Mouse (Mus musculus): ENCODE data around the gene Gatad2b.
A peak's percentile ranks its signal among the peaks of the same experiment; 100 is the strongest.
"Not testable (repeated sequence)": the region's sequence is repeated elsewhere in the genome, so short reads cannot be mapped to it uniquely, and the experiment has no call there.

Gatad2b gene

DNA sequence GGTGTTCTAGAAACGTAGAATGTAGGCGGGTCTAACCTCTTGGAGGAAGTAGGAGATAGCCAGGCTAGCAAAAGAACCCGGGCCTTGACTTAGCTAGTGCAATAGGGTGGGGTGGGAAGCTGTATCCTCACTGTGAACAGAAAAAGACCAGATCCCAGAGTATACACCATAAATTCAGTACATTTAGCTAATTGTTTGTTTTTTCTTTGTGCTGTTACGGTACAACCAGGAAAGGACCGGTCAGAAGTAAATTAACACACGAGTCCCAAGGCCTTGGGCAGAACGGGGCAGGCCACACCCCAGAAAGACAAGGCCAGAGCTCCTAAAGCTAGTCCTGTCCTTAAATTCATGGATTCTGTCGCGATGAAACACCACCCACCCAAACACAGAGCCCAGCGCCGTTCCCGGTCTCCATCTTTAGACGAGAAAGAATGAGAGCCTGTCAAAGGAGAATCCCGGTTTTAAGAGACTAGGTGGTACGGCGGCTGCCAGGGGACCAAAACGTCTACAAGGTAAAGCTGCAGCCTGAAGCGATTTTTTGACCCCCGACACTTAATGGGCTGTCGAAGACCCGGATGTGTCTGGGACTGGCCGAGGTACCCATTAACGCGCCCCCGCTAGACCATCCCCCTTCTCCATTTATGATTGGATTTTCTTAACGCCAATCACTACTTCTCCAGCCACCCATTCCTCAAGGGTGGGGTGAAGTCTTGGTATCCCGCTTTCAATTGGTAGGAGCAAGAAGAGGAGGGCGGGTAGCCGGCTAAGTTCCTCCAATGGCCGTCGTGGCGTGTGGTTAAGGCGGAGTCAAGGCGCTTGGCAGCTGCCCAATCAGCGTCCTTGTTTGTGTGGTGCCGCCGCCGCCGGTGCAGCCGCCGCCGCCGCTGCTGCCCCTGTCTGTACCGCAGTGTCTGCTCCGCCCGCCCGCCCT lies at the start of gene Gatad2b:
Gene Gatad2b, plus strand, starts transcription at position 834 of the 931 bp plus-strand sequence.
- DNase-seq, result peak; percentile 99

GRCm38 (mm10) chr3:90245406-90245805 lies 47.6 kb upstream of the Gatad2b start:
- DNase-seq, result no peak

DNA sequence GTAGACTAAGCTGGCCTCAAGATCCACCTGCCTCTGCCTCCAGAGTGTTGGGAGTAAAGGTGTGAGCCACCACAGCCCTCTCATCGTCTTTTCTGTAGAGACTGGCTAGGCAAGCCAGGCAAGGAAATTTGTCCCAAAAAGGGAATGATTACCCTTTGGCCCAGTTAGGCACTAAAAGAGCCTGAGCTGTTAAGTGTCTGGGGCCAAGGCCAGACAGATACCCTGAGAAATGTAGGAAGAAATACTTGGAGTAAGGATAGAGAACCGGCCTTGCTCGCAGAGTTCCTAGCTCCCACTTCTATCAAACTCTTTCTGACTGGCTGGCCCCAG lies 45.4 kb upstream of the Gatad2b start:
- DNase-seq, result no peak

DNA sequence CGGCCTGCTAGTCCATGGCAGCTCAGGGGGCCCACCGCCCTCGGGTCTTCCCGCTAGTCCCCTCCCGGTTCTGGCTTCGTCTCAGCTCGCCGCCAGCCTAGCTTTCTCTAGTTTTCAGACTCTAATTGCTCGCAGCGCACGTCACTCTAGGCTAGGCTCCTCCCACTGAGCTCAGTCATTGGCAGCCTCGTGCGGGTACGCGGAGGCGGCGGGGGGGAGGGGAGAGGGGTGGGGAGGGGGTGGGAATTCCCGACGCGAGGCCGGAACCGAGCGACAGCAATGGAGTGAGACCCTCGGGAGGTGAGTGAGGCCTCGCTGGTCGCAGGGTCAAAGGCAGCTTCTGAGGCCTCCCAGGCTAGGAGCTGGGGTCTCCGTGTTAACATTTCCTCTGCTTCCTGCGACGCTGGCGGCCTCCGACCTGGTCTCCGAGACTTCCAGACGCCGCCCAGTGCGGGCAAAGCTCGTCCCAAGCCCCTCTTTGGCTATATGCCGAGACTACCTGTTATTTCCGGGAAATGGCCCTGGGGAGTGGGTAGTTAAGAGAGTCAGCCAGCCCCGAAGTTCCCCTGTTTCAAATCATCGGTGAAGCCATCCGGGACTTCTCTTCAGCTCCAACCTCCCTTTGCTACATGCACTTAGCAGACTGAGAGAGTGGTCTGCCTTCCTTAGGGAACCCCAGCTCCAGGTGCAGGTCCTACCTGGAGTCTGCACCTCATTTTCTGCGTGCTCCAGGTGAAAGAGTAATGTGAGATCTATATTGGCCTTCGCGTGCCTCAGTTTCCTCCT lies 44.8 kb upstream of the Gatad2b start, which contains the start of gene Slc39a1:
Gene Slc39a1, plus strand, starts transcription at position 213 of the 786 bp plus-strand sequence.
- DNase-seq, result peak; percentile 94 to 96

- peak; percentile 55 to 62 for DNase-seq
These were observed 44.3 kb upstream of the Gatad2b start for GRCm38 (mm10) chr3:90248746-90249100.

- DNase-seq, result no peak
These were observed 42.2 kb upstream of the Gatad2b start for GRCm38 (mm10) chr3:90250791-90251190.

GRCm38 (mm10) chr3:90251731-90252226 lies 41.2 kb upstream of the Gatad2b start:
- DNase-seq, result not testable (repeated sequence)

GRCm38 (mm10) chr3:90252659-90253058 lies 40.3 kb upstream of the Gatad2b start:
- DNase-seq, result not testable (repeated sequence)

GRCm38 (mm10) chr3:90253174-90253573 lies 39.8 kb upstream of the Gatad2b start:
- not testable (repeated sequence) for DNase-seq

DNA sequence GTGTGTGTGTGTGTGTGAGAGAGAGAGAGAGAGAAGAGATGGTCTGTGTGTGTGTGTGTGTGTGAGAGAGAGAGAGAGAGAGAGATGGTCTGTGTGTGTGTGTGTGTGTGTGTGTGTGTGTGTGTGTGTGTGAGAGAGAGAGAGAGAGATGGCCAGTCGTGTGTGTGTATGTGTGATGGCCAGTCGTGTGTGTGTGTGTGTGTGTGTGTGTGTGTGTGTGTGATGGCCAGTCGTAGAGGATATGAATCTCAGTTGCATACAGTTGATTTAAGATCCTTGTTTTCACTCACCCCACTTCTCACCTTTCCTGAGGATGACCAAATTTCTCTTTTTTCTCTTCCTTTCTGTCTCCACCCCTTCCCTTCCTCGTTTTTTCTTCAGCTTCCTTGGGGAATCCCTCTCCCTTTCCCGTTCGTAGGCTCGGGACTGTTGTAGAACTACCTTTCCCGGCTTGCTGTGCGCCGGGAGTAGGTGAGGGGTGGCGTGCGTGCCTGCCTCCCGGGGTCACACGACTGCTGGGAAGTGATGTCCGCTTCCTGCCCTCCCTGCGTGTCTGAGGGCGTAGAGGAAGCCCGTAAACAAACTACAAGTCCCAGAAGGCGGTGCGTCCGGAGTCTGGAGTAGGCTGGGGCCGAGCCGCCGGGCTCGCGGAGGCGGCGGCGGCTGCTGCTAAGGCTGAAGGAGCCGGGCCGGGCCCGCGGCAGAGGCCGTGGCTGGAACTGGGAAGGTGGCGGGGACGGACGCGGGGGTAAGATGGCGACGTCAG lies 39.1 kb upstream of the Gatad2b start, which contains the start of gene Crtc2:
Gene Crtc2, plus strand, starts transcription at position 511 of the 766 bp plus-strand sequence.
- peak; percentile 96 to 98 for DNase-seq

DNA sequence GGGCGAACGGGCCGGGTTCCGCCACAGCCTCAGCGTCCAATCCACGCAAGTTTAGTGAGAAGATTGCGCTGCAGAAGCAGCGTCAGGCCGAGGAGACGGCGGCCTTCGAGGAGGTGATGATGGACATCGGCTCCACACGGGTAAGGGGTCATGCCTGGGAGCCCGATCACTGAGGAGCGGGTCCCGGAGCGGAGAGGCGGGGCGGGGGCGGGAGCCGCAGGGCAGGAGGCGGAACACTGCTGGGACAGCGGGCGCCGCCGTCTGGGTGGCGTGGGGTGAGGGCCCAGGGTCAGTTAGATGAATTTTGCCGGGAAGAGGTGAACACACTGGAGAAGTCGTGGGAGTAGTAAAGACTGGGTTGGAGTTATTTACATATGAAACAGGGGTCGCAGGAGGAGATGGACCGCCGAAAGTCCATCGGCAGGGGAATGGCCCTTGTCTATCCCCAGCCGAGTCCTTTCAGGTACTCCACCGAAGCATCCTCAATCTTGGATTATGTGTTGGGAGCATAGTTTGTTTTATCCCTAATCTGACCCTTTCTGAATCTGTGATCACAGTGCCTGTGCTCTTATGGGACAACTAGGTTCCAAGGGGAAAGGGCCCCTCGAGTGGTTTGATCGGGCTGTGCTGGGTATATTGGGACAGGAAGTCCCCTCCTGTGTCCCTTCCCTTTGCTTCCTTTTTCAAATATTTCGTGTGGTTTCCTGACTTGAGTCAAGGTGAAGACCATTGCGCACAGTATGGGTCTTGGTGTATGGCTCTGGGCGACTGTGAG lies 38.4 kb upstream of the Gatad2b start:
- DNase-seq, result no peak

DNA sequence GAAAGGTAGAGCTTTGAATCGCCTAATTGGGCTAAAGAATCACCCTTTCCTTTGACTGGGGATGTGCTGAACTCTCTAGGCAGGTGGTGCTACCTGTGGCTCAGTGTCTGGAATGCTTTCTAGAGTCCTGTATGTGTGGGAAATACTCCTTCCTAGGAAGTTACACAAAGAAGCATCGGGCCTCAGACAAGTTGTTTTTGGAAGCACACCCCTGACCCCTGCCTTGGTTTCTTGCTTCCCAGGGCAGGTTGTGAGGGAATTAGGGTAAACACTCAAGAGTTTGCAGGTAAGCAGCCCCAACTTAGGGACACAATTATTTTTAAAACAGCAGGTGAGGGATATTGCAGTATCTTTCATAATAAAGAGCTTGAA lies 37.8 kb upstream of the Gatad2b start:
- no peak for DNase-seq

DNA sequence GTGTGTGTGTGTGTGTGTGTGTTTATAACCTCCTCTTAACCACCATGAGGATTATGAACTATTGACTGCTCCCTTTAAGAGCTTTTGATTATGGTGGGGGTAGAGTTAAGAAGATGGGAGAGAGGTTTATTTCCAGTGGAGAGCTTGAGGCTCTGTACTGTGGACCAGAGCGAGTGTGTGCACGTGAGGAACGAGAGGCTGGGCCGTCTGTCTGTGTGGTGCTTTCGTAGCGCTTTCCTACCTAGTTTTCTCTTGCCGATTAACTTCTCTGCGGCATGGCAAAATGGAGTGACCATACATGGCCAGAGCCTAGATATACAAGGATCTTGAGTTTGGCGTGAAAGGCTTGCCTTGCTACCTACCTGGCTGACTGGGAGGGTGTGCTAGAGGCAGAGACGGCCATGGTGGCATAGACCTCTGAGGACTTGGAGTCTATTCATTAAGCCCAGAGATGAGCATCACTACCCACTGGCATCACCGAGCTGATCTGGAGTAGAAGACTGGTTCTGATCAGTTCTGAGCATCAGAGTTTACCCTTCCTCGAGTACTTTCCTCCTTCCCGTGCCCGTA lies 37.1 kb upstream of the Gatad2b start:
- no peak for DNase-seq

GRCm38 (mm10) chr3:90256731-90257530 lies 36.0 kb upstream of the Gatad2b start:
- no peak for DNase-seq

- DNase-seq, result no peak
These were observed 34.5 kb upstream of the Gatad2b start for GRCm38 (mm10) chr3:90258521-90258920.

GRCm38 (mm10) chr3:90263121-90263771 lies 29.7 kb upstream of the Gatad2b start:
- no peak for DNase-seq

GRCm38 (mm10) chr3:90264687-90265033 lies 28.3 kb upstream of the Gatad2b start:
- no peak for DNase-seq

GRCm38 (mm10) chr3:90265034-90265931 lies 27.7 kb upstream of the Gatad2b start, which contains the start of gene Dennd4b:
Gene Dennd4b (plus strand): TSS chr3:90265185.
- DNase-seq, result peak; percentile 95
